In genomic region chr2:45089251-45089530, GRCm38 (mm10) we compare ENCODE assay signal across 17 mouse cellular contexts. TPM values are rescaled to one million over a fixed set of nuclear protein-coding genes. Genes with fewer than 3 reads are reported as not detected.
DNase-seq lines count a peak whose midpoint lies in the region; ATAC-seq and TF ChIP-seq lines count a peak whose summit lies in the region.
"Had no signal": no experiment of that assay in that cellular context is flagged by ENCODE, and none has a peak within 500 bp of the region (broad histone marks: within the 10 kb centered on the region; RNA-seq: fewer than 3 reads in every experiment).

No protein-coding gene starts in this region.

- H3K9ac ChIP-seq in heart, embryonic 12.5 days, result no peak overlapping the region
- peak overlapping the region; percentile 10 for H3K9ac ChIP-seq in CH12.LX (ENCODE audit: insufficient read depth, low read depth)
- H3K9ac ChIP-seq in forebrain, embryonic 15.5 days (replicated peaks), result no peak overlapping the region
- H3K9ac ChIP-seq in midbrain, embryonic 12.5 days (replicated peaks), result no peak overlapping the region
- H3K9ac ChIP-seq: embryonic facial prominence, embryonic 15.5 days; limb, embryonic 13.5 days had no signal

- no peak for TF ChIP-seq EP300 in CH12.LX (IDR thresholded peaks at IDR 0.05; ENCODE audit: low read length)

- H3K27ac ChIP-seq in heart, embryonic 10.5 days, result 0 out of 2 replicates have a peak overlapping the region, but pooled peaks have one; percentile 47
- H3K27ac ChIP-seq in heart, embryonic 12.5 days (ENCODE audit: poor library complexity, severe bottlenecking), result no peak overlapping the region
- H3K27ac ChIP-seq in CH12.LX (ENCODE audit: insufficient read depth, low read depth), result peak overlapping the region; percentile 65; the same call in 1 of the 2 replicates
- H3K27ac ChIP-seq in forebrain, embryonic 15.5 days (replicated peaks), result 0 out of 2 replicates have a peak overlapping the region, but pooled peaks have one; percentile 32
- H3K27ac ChIP-seq in midbrain, embryonic 12.5 days (replicated peaks), result peak overlapping the region; percentile 75
- H3K27ac ChIP-seq: limb, embryonic 13.5 days had no signal

- no peak overlapping the region for H3K4me2 ChIP-seq in heart, embryonic 12.5 days
- H3K4me2 ChIP-seq in CH12.LX (ENCODE audit: insufficient read depth, low read depth, poor library complexity, severe bottlenecking), result peak overlapping the region; percentile 94
- no peak overlapping the region for H3K4me2 ChIP-seq in forebrain, embryonic 15.5 days (replicated peaks)
- H3K4me2 ChIP-seq in midbrain, embryonic 12.5 days (replicated peaks), result peak overlapping the region; percentile 38; the same call in 1 of the 2 replicates
- H3K4me2 ChIP-seq: embryonic facial prominence, embryonic 15.5 days; limb, embryonic 13.5 days had no signal

- H3K27me3 ChIP-seq in heart, embryonic 10.5 days (ENCODE audit: insufficient read depth, poor library complexity, severe bottlenecking), result no peaks in the 10 kb centered on the region
- H3K27me3 ChIP-seq in heart, embryonic 12.5 days (replicated peaks), result no peaks in the 10 kb centered on the region
- no peaks in the 10 kb centered on the region for H3K27me3 ChIP-seq in CH12.LX (replicated peaks)
- no peaks in the 10 kb centered on the region for H3K27me3 ChIP-seq in forebrain, embryonic 15.5 days
- no peaks in the 10 kb centered on the region for H3K27me3 ChIP-seq in midbrain, embryonic 12.5 days
- H3K27me3 ChIP-seq: embryonic facial prominence, embryonic 15.5 days had no signal

- dilution Hi-C loops in CH12.LX (cut with MboI; ENCODE audit: extremely low pct_ligation_motif_present, extremely low pct_unique_long_range_greater_than_20kb, low sequenced_read_pairs), result no loop called here

- no peak for TF ChIP-seq POLR2A in CH12.LX (IDR thresholded peaks at IDR 0.05; ENCODE audit: low read depth, low read length)

- peaks cover 52% of the 10 kb centered on the region for H3K4me1 ChIP-seq in heart, embryonic 10.5 days
- H3K4me1 ChIP-seq in heart, embryonic 12.5 days (replicated peaks), result peaks cover 41% of the 10 kb centered on the region
- H3K4me1 ChIP-seq in CH12.LX (ENCODE audit: control insufficient read depth in 1 of 2, insufficient read depth in 2 of 2), result peaks cover 25 to 88% of the 10 kb centered on the region in 2 experiments
- peaks cover 78% of the 10 kb centered on the region for H3K4me1 ChIP-seq in forebrain, embryonic 15.5 days
- peaks cover 48% of the 10 kb centered on the region for H3K4me1 ChIP-seq in midbrain, embryonic 12.5 days

- no peaks in the 10 kb centered on the region for H3K36me3 ChIP-seq in heart, embryonic 10.5 days
- H3K36me3 ChIP-seq in heart, embryonic 12.5 days, result peaks cover 15% of the 10 kb centered on the region; the same call in 1 of the 2 replicates
- peaks cover 18 to 79% of the 10 kb centered on the region in 2 experiments for H3K36me3 ChIP-seq in CH12.LX (replicated peaks in 1 of 2; ENCODE audit: control insufficient read depth in 1 of 2, insufficient read depth in 1 of 2, low read length in 1 of 2)
- peaks cover 17% of the 10 kb centered on the region for H3K36me3 ChIP-seq in forebrain, embryonic 15.5 days
- H3K36me3 ChIP-seq in midbrain, embryonic 12.5 days, result peaks cover 6% of the 10 kb centered on the region; the same call in 1 of the 2 replicates
- H3K36me3 ChIP-seq: limb, embryonic 13.5 days had no signal

- H3K9me3 ChIP-seq in heart, embryonic 10.5 days, result no peaks in the 10 kb centered on the region
- no peaks in the 10 kb centered on the region for H3K9me3 ChIP-seq in heart, embryonic 12.5 days (replicated peaks)
- no peaks in the 10 kb centered on the region for H3K9me3 ChIP-seq in CH12.LX (replicated peaks; ENCODE audit: low read length)
- no peaks in the 10 kb centered on the region for H3K9me3 ChIP-seq in forebrain, embryonic 15.5 days
- H3K9me3 ChIP-seq in midbrain, embryonic 12.5 days, result no peaks in the 10 kb centered on the region
- H3K9me3 ChIP-seq: embryonic facial prominence, embryonic 15.5 days; limb, embryonic 13.5 days had no signal

- no peak for TF ChIP-seq CTCF in CH12.LX (conservative IDR thresholded peaks at IDR 0.05 in 1 of 2, IDR thresholded peaks at IDR 0.05 in 1 of 2; ENCODE audit: low read depth in 2 of 2, low read length in 2 of 2)

- H3K79me2 ChIP-seq in CH12.LX (replicated peaks; ENCODE audit: control insufficient read depth, extremely low read depth, insufficient read depth, poor library complexity, severe bottlenecking), result peaks cover 79% of the 10 kb centered on the region

- TF ChIP-seq RAD21 in CH12.LX (IDR thresholded peaks at IDR 0.05; ENCODE audit: low read depth, low read length), result no peak

- H3K4me3 ChIP-seq in heart, embryonic 10.5 days, result no peak overlapping the region
- no peak overlapping the region for H3K4me3 ChIP-seq in heart, embryonic 12.5 days
- no peak overlapping the region for H3K4me3 ChIP-seq in CH12.LX (replicated peaks in 1 of 3; ENCODE audit: low read depth in 2 of 3, low read length in 2 of 3, poor library complexity in 1 of 3)
- no peak overlapping the region for H3K4me3 ChIP-seq in forebrain, embryonic 15.5 days
- H3K4me3 ChIP-seq in midbrain, embryonic 12.5 days, result no peak overlapping the region
- H3K4me3 ChIP-seq: embryonic facial prominence, embryonic 15.5 days; limb, embryonic 13.5 days had no signal

- WGBS in heart, embryonic 10.5 days, result 50% methylated on average over 3 of the region's 3 CpGs
- WGBS in heart, embryonic 12.5 days, result 42% methylated on average over 3 of the region's 3 CpGs
- WGBS in forebrain, embryonic 15.5 days, result 39% methylated on average over 3 of the region's 3 CpGs
- 25% methylated on average over 3 of the region's 3 CpGs for WGBS in midbrain, embryonic 12.5 days

- no peak for DNase-seq in heart, embryonic 10.5 days (ENCODE audit: low spot score)
- DNase-seq in CH12.LX (ENCODE audit: extremely low read depth), result no peak
- DNase-seq in cerebellum, adult 11 months, result no peak
- DNase-seq in spleen, postnatal 4 days (ENCODE audit: low spot score in 2 of 2), result no peak
- DNase-seq in gastrocnemius, postnatal 10 days, result no peak
- DNase-seq: cerebellum, postnatal 25 days; kidney, postnatal 14 days; layer of hippocampus, postnatal 36 days; lung, adult 2 months; right cerebral cortex, postnatal 14 days had no signal

- ATAC-seq in heart, embryonic 12.5 days (ENCODE audit: insufficient number of reproducible peaks, low FRiP score), result no peak
- ATAC-seq in forebrain, embryonic 15.5 days (replicated peaks), result no peak
- no peak for ATAC-seq in midbrain, embryonic 12.5 days (ENCODE audit: low FRiP score, low read depth)
- ATAC-seq: activated CD4-positive, CD25-positive, alpha-beta regulatory T cell, adult 4 months; intestine, embryonic 16.5 days had no signal

- in situ Hi-C loops in CH12.LX (cut with MboI; ENCODE audit: low pct_ligation_motif_present, low pct_unique_long_range_greater_than_20kb, low sequenced_read_pairs), result no loop called here

TF ChIP-seq in CH12.LX, 34 proteins besides CTCF, POLR2A, EP300 and RAD21:
- TF ChIP-seq MXI1 (IDR thresholded peaks at IDR 0.05; ENCODE audit: low read depth, low read length) (no peak), NRF1 (IDR thresholded peaks at IDR 0.05; ENCODE audit: low read depth, low read length) (no peak), PAX5 (IDR thresholded peaks at IDR 0.05; ENCODE audit: low read length) (no peak), KAT2A (IDR thresholded peaks at IDR 0.05; ENCODE audit: insufficient replicate concordance, low read length) (no peak), JUN (IDR thresholded peaks at IDR 0.05; ENCODE audit: insufficient read depth, low read depth, low read length) (no peak), MYC (IDR thresholded peaks at IDR 0.05; ENCODE audit: low read depth, low read length) (no peak), IRF4 (IDR thresholded peaks at IDR 0.05; ENCODE audit: low read depth, low read length) (no peak), ZC3H11A (IDR thresholded peaks at IDR 0.05; ENCODE audit: low read depth, low read length) (no peak), E2F4 (IDR thresholded peaks at IDR 0.05; ENCODE audit: insufficient replicate concordance, low read depth, low read length) (no peak), ZMIZ1 (IDR thresholded peaks at IDR 0.05; ENCODE audit: low read depth, low read length) (no peak), POLR2AphosphoS2 (IDR thresholded peaks at IDR 0.05; ENCODE audit: low read depth, low read length) (no peak), MEF2A (IDR thresholded peaks at IDR 0.05; ENCODE audit: borderline replicate concordance, low read depth, low read length) (no peak), HCFC1 (IDR thresholded peaks at IDR 0.05; ENCODE audit: low read depth, low read length) (no peak), RCOR1 (conservative IDR thresholded peaks at IDR 0.05; ENCODE audit: low read depth, low read length) (no peak), UBTF (IDR thresholded peaks at IDR 0.05; ENCODE audit: low read depth, low read length) (no peak), ETS1 (conservative IDR thresholded peaks at IDR 0.05; ENCODE audit: low read depth, low read length) (no peak), TBP (conservative IDR thresholded peaks at IDR 0.05; ENCODE audit: low read depth, low read length) (no peak)
TF ChIP-seq in CH12.LX: peak in this region for 0.

RNA-seq across cellular contexts. Expression of gene Zeb2, which starts 28.0 kb away (rescaled TPM):
- polyA plus RNA-seq in heart, embryonic 10.5 days (2016; fragmentation: Nextera tagmentation; extraction: Ambion mirVana), result 22.8 and 25.1 TPM in 2 replicates
- 28.0 and 29.6 TPM in 2 replicates for polyA plus RNA-seq in heart, embryonic 12.5 days (2016; fragmentation: Nextera tagmentation; extraction: Ambion mirVana)
- total RNA-seq in CH12.LX (2012; rRNA removed) (20.6 and 25.8 TPM in 2 replicates), CH12.LX (2014; rRNA removed) (12.9 and 13.2 TPM in 2 replicates)
- 20.8 and 21.1 TPM in 2 replicates for polyA plus RNA-seq in CH12.LX (2012; ENCODE audit: insufficient read length, low read depth)
- polyA plus RNA-seq in forebrain, embryonic 15.5 days (2015; fragmentation: Nextera tagmentation; extraction: Ambion mirVana), result 106 and 119 TPM in 2 replicates
- polyA plus RNA-seq in midbrain, embryonic 12.5 days (2016; fragmentation: Nextera tagmentation; extraction: Ambion mirVana), result 66.6 and 68.7 TPM in 2 replicates
- 100 to 1,000 TPM in 1 of 2 experiments, 10 to 100 TPM in 1; 72.6 to 114 TPM for total RNA-seq in gastrocnemius, postnatal 10 days (2021)

Comparison
In these comparisons a context has a peak if more than half of its experiments do, and no peak if none do; other contexts are left out.
1. H3K4me2 ChIP-seq: peak in CH12.LX (single experiment) and midbrain, embryonic 12.5 days (single experiment); none in heart, embryonic 12.5 days (single experiment) and forebrain, embryonic 15.5 days (single experiment).